Mouse (Mus musculus): Measurements from ENCODE around the gene Tsnax.

GRCm38 (mm10) chr8:125083746-125084145 lies 70.9 kb downstream of the Tsnax start:
- no peak for TF ChIP-seq CTCF (IDR thresholded peaks at IDR 0.05; ENCODE audit: borderline replicate concordance, extremely low read depth, insufficient read depth, insufficient read length)
- no peak for TF ChIP-seq POLR2A (IDR thresholded peaks at IDR 0.05; ENCODE audit: borderline replicate concordance, extremely low read depth, insufficient read depth, insufficient read length, poor library complexity, severe bottlenecking)

Data from brain, embryonic 14.5 days (tissue).